Mouse (Mus musculus): ENCODE results near the gene Trpv2. TPM values are rescaled to one million over a fixed set of nuclear protein-coding genes. Genes with fewer than 3 reads are reported as not detected.

Trpv2 gene
- polyA plus RNA-seq, 1 experiment, result 1.9 TPM

DNA sequence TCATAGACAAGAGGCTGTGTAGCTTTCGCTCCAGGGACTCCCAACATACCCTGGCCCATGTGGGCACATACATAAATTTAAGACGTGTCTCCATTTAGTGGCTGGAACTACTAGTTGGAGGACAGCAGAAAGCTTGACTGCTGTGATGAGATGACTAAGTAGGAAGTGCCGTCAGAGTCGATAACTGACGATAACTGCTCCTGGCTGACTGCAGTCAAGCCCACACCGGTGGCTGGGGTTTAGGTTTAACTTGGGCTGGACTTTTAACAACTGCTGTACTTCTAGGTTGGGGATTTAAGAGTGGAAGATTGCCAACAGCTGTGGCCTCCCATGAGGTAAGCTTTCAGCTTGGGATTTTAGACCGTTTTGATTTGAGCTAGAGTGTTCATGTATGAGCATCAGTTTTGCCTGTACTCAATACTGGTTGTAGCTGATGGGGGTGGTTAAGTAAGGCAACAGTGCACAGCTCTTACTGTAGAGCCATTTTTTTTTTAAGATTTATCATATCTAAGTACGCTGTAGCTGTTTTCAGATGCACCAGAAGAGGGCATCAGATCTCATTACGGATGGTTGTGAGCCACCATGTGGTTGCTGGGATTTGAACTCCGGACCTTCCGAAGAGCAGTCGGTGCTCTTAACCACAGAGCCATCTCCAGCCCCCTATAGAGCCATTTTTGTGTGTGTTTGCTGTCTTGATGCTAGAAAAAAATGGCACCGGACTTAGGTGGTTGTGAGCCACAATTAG, 29.2 kb downstream of the Trpv2 start:
- no peaks in the 10 kb centered on the region for H3K9me3 ChIP-seq (replicated peaks; ENCODE audit: control insufficient read depth, insufficient read depth, low read length, poor library complexity, severe bottlenecking)
- H3K27me3 ChIP-seq (ENCODE audit: control insufficient read depth, insufficient read depth, low read length, poor library complexity, severe bottlenecking), result no peaks in the 10 kb centered on the region
- no peaks in the 10 kb centered on the region for H3K4me1 ChIP-seq (ENCODE audit: control insufficient read depth, insufficient read depth, low read length)
- peaks cover 41% of the 10 kb centered on the region for H3K36me3 ChIP-seq (ENCODE audit: control insufficient read depth, insufficient read depth, low read length, poor library complexity, severe bottlenecking)
- peak overlapping the region; percentile 87 for H3K4me3 ChIP-seq (ENCODE audit: low read depth, low read length)
- H3K9ac ChIP-seq (ENCODE audit: low read depth, poor library complexity, severe bottlenecking), result peak overlapping the region; percentile 92
- H3K27ac ChIP-seq (ENCODE audit: insufficient read depth, low read length), result peak overlapping the region; percentile 83
- TF ChIP-seq POLR2A (IDR thresholded peaks at IDR 0.05; ENCODE audit: insufficient read depth, low read length) (no peak), EP300 (IDR thresholded peaks at IDR 0.05; ENCODE audit: insufficient read depth, low read depth, low read length) (no peak), CTCF (IDR thresholded peaks at IDR 0.05; ENCODE audit: low read depth, low read length) (no peak)

DNA sequence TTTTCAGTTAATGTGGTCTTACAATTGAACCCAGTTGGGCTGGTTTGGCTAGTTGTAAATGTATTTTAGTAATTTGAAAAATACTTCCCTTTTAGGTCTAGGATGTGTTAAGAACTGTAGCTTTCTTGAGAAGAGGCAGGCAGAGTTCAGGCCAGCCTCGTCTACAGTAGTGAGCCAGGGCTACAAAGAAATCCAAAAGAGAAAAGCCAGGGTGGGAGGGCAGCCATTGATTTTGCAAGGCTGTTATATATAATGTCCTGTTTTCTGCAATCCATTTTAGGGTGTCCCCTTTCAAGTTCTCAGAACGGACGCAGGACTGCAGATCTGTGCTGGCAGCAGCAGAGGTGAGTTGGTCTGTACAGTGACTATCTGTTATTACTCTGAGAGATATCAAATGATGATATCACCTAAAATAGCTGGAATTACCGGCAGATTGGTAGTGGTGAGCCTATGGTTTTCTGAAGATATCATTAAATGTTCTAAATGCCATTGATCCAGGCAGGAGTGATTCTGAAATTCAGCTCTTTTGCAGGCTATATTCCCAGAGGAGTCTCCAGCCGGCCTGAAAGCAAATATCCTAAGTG, 29.9 kb downstream of the Trpv2 start:
- Histone ChIP-seq H3K9me3 (replicated peaks; ENCODE audit: control insufficient read depth, insufficient read depth, low read length, poor library complexity, severe bottlenecking) (no peaks in the 10 kb centered on the region), H3K27me3 (ENCODE audit: control insufficient read depth, insufficient read depth, low read length, poor library complexity, severe bottlenecking) (no peaks in the 10 kb centered on the region), H3K9ac (ENCODE audit: low read depth, poor library complexity, severe bottlenecking) (peak overlapping the region; percentile 92), H3K4me1 (ENCODE audit: control insufficient read depth, insufficient read depth, low read length) (no peaks in the 10 kb centered on the region), H3K27ac (ENCODE audit: insufficient read depth, low read length) (peak overlapping the region; percentile 83), H3K36me3 (ENCODE audit: control insufficient read depth, insufficient read depth, low read length, poor library complexity, severe bottlenecking) (peaks cover 41% of the 10 kb centered on the region), H3K4me3 (ENCODE audit: low read depth, low read length) (peak overlapping the region; percentile 87)
- TF ChIP-seq EP300 (IDR thresholded peaks at IDR 0.05; ENCODE audit: insufficient read depth, low read depth, low read length), result no peak
- no peak for TF ChIP-seq POLR2A (IDR thresholded peaks at IDR 0.05; ENCODE audit: insufficient read depth, low read length)
- TF ChIP-seq CTCF (IDR thresholded peaks at IDR 0.05; ENCODE audit: low read depth, low read length), result no peak

DNA sequence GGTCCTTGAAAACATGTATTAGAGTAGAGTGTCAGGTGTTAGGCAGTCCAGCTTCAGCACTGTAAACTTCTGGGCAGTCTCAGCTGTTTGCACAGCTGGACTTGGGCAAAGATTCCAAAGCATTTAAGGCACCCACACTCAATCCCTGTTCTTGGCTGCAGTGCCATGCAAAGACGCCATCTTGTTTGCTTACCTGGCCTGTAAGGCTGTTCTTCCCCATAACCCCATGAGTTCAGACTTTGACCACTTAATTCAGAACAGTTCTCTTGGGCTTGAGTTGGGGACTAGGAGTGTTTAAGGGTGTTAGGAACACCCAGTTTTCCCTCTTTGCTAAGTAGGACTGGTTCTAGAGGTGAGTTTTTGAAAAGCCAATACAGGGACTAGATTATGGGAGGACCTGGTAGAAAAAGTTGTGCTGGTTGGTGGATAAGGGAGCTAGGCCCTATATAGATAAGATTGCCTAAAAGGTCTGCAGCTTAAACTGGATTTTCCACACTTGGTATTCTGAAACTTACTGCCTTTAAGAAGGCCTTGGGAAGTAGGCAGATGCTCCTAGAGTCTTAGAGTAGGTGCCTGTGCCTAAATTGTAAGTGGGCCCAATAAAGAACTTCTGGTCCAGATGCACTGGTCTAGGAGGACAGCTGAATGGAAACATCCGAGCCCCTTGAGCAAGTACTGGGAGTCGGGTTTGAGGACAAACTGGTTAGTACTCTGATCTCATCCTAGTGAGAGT, 30.8 kb downstream of the Trpv2 start:
- no peak for TF ChIP-seq CTCF (IDR thresholded peaks at IDR 0.05; ENCODE audit: low read depth, low read length)
- no peak for TF ChIP-seq POLR2A (IDR thresholded peaks at IDR 0.05; ENCODE audit: insufficient read depth, low read length)
- no peak for TF ChIP-seq EP300 (IDR thresholded peaks at IDR 0.05; ENCODE audit: insufficient read depth, low read depth, low read length)
- H3K27ac ChIP-seq (ENCODE audit: insufficient read depth, low read length), result peak overlapping the region; percentile 83

DNA sequence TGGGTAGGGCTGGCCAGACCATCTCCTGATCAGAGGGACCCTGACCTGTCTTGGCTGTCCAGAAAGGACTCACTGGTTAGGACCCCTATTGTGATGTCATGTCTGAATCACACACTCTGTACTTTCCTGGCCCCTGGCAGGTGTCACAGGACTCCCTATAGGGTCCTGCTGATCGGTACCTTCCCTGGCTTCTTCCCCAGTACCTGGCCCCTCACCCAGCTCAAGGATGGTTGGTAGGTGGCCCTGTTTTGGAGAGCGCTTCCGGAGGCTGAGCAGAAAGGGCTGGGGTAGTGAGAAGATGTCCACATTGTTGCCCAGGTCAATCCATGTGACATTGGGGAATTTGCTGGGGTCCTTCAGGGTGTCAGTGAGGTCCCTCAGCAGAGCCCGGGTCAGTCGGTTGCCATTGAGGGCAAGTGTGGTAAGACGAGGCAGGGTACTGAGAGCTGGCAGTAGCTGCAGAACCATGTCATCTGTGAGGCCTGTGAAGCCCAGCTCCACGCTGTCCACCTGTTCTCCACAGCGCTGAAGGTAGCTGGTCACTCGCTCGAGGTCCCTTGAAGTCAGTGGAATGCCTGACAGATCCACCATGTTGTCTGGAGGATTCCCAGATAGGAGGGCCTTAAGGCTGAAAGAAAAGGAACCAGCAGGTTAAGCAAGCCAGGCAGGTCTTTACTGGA, 31.5 kb downstream of the Trpv2 start:
- TF ChIP-seq EP300 (IDR thresholded peaks at IDR 0.05; ENCODE audit: insufficient read depth, low read depth, low read length) (no peak), CTCF (IDR thresholded peaks at IDR 0.05; ENCODE audit: low read depth, low read length) (no peak)
- peak overlapping the region; percentile 83 for H3K27ac ChIP-seq (ENCODE audit: insufficient read depth, low read length)
- H3K9me3 ChIP-seq (replicated peaks; ENCODE audit: control insufficient read depth, insufficient read depth, low read length, poor library complexity, severe bottlenecking), result no peaks in the 10 kb centered on the region
- no peaks in the 10 kb centered on the region for H3K4me1 ChIP-seq (ENCODE audit: control insufficient read depth, insufficient read depth, low read length)
- H3K27me3 ChIP-seq (ENCODE audit: control insufficient read depth, insufficient read depth, low read length, poor library complexity, severe bottlenecking), result no peaks in the 10 kb centered on the region
- H3K9ac ChIP-seq (ENCODE audit: low read depth, poor library complexity, severe bottlenecking), result peak overlapping the region; percentile 92
- peaks cover 41% of the 10 kb centered on the region for H3K36me3 ChIP-seq (ENCODE audit: control insufficient read depth, insufficient read depth, low read length, poor library complexity, severe bottlenecking)
- peak overlapping the region; percentile 20; the same call in 1 of the 2 replicates for H3K4me3 ChIP-seq (ENCODE audit: low read depth, low read length)

More for the DNA sequence above, 30.8 kb downstream of the Trpv2 start:
- Histone ChIP-seq H3K36me3 (ENCODE audit: control insufficient read depth, insufficient read depth, low read length, poor library complexity, severe bottlenecking) (peaks cover 41% of the 10 kb centered on the region), H3K9ac (ENCODE audit: low read depth, poor library complexity, severe bottlenecking) (peak overlapping the region; percentile 92), H3K9me3 (replicated peaks; ENCODE audit: control insufficient read depth, insufficient read depth, low read length, poor library complexity, severe bottlenecking) (no peaks in the 10 kb centered on the region), H3K4me3 (ENCODE audit: low read depth, low read length) (peak overlapping the region; percentile 68), H3K4me1 (ENCODE audit: control insufficient read depth, insufficient read depth, low read length) (no peaks in the 10 kb centered on the region), H3K27me3 (ENCODE audit: control insufficient read depth, insufficient read depth, low read length, poor library complexity, severe bottlenecking) (no peaks in the 10 kb centered on the region)

DNA sequence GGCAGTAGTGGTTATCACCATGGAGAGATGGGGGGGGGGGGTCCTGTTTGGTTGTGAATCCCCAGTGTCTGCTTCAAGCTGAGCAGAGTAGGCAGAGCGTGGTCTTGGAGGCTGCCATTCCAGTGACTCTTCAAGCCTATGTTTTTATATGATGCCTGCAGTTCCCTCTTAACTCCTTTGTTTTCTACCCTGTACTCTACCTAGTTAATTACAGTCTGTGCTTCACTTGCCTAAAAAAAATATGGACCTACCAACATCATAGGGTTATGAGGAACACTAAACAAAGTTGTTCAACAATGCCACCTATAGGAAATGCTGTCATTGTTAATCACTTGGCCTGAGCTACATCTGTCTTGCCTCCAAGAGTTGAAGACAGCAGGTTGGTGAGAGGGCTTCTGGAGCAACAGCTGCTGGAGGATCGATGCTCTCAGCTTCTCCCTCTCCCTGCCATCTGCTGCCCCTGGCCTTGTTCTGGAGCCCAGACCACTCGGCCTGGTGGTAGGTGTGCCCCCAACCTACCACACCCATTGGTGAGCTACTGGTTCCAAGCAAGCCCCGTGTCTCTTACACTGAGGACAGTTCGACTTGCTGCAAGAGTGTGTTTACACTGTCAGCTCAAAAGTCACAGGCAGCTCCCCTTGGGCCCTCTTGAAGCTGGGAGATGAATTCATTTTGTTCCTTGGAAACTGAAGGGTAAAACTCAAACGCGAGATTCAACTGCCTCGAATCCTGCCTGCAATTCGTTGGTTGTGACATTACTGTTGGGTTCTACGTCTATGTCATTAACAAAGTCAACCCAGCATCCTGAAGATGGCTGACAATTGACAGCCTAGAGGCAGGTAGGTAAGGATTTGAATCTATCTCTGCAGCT, 32.2 kb downstream of the Trpv2 start:
- H3K9ac ChIP-seq (ENCODE audit: low read depth, poor library complexity, severe bottlenecking), result no peak overlapping the region
- H3K36me3 ChIP-seq (ENCODE audit: control insufficient read depth, insufficient read depth, low read length, poor library complexity, severe bottlenecking), result peaks cover 41% of the 10 kb centered on the region
- TF ChIP-seq EP300 (IDR thresholded peaks at IDR 0.05; ENCODE audit: insufficient read depth, low read depth, low read length) (no peak), CTCF (IDR thresholded peaks at IDR 0.05; ENCODE audit: low read depth, low read length) (no peak), POLR2A (IDR thresholded peaks at IDR 0.05; ENCODE audit: insufficient read depth, low read length) (no peak)
- H3K27me3 ChIP-seq (ENCODE audit: control insufficient read depth, insufficient read depth, low read length, poor library complexity, severe bottlenecking), result no peaks in the 10 kb centered on the region
- H3K4me1 ChIP-seq (ENCODE audit: control insufficient read depth, insufficient read depth, low read length), result no peaks in the 10 kb centered on the region
- H3K9me3 ChIP-seq (replicated peaks; ENCODE audit: control insufficient read depth, insufficient read depth, low read length, poor library complexity, severe bottlenecking), result no peaks in the 10 kb centered on the region
- no peak overlapping the region for H3K4me3 ChIP-seq (ENCODE audit: low read depth, low read length)
- H3K27ac ChIP-seq (ENCODE audit: insufficient read depth, low read length), result 0 out of 2 replicates have a peak overlapping the region, but pooled peaks have one; percentile 14
